Mouse (Mus musculus) hindbrain, embryonic 13.5 days (tissue): ENCODE results near the gene Tnfrsf13b. TPM values are rescaled to one million over a fixed set of nuclear protein-coding genes. Genes with fewer than 3 reads are reported as not detected.

Experiments
- ATAC-seq: fragments of 200-750 bp; cut with Nextera tagmentation; 2 replicates; pipeline ENCODE4 v1.8.0; 2017; ENCODE audit warnings: moderate TSS enrichment; ENCODE audit not compliant: low FRiP score
- H3K27ac ChIP-seq: fragments of 300-500 bp; sonication (generic); 2 replicates; pipeline ENCODE4 v1.5.1; 2015; ENCODE audit warnings: inconsistent platforms, mild to moderate bottlenecking, moderate library complexity
- H3K27me3 ChIP-seq: fragments of 300-500 bp; sonication (generic); 2 replicates; pipeline ENCODE4 v1.6.1; 2015; ENCODE audit warnings: mild to moderate bottlenecking, inconsistent platforms
- H3K36me3 ChIP-seq: fragments of 300-500 bp; sonication (generic); 2 replicates; pipeline ENCODE4 v1.6.1; 2015; ENCODE audit warnings: mild to moderate bottlenecking, inconsistent platforms
- H3K4me1 ChIP-seq: fragments of 300-500 bp; sonication (generic); replicated peaks from 2 replicates; pipeline ENCODE4 v1.6.1; 2015; ENCODE audit warnings: inconsistent platforms
- H3K4me2 ChIP-seq: fragments of 300-500 bp; sonication (generic); 2 replicates; pipeline ENCODE4 v1.6.1; 2015; ENCODE audit warnings: inconsistent platforms, mild to moderate bottlenecking, moderate library complexity
- H3K4me3 ChIP-seq: fragments of 300-500 bp; sonication (generic); 2 replicates; pipeline ENCODE4 v1.5.1; 2015; ENCODE audit warnings: mild to moderate bottlenecking, inconsistent platforms
- H3K9ac ChIP-seq: fragments of 300-500 bp; sonication (generic); 2 replicates; pipeline ENCODE4 v1.6.1; 2015; ENCODE audit warnings: mild to moderate bottlenecking, inconsistent platforms
- H3K9me3 ChIP-seq: fragments of 300-500 bp; sonication (generic); 2 replicates; pipeline ENCODE4 v1.6.1; 2016; ENCODE audit warnings: inconsistent platforms
- WGBS: fragments of 180-500 bp; shearing (Covaris S2); methylation state at CpG from one replicate; pipeline ENCODE4 v1.1.7; 2015; 5-methylcytosine and 5-hydroxymethylcytosine counted together
- polyA plus RNA-seq: library from polyadenylated mRNA; unstranded; fragments of >200 nt; fragmentation: Nextera tagmentation; extraction: Ambion mirVana; gene quantifications from 2 replicates; pipeline ENCODE4 v1.2.1, GENCODE M21; 2015

Gene Tnfrsf13b
- polyA plus RNA-seq, 1 experiment from 2014 or later, result 1.1 TPM

DNA sequence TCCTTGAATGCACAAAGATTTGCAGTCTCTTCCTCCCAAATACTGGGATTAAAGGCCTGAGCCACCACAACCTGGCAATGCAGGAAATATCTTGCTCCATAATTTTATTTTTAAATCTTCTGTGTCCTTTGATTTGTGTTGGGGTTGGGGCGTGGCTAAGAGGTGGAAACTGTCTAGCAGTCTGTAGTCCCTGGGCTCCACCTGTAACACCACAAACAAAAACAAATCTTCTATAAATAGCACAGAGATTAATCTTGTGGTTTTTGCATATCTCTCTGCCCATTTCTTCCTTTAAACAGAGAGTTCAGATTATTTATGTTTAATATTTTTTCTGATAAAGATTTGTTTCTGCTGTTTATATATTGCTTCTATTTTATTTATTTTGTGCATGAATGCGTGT is 6.4 kb downstream of the Tnfrsf13b start:
- H3K27ac ChIP-seq, result no peak overlapping the region
- WGBS, result 89% methylated on average over 2 of the region's 2 CpGs
- H3K4me3 ChIP-seq, result no peak overlapping the region
- no peak for ATAC-seq
- H3K4me2 ChIP-seq, result no peak overlapping the region
- no peaks in the 10 kb centered on the region for H3K27me3 ChIP-seq
- no peaks in the 10 kb centered on the region for H3K36me3 ChIP-seq
- no peaks in the 10 kb centered on the region for H3K4me1 ChIP-seq
- H3K9me3 ChIP-seq, result no peaks in the 10 kb centered on the region
- H3K9ac ChIP-seq, result no peak overlapping the region

DNA sequence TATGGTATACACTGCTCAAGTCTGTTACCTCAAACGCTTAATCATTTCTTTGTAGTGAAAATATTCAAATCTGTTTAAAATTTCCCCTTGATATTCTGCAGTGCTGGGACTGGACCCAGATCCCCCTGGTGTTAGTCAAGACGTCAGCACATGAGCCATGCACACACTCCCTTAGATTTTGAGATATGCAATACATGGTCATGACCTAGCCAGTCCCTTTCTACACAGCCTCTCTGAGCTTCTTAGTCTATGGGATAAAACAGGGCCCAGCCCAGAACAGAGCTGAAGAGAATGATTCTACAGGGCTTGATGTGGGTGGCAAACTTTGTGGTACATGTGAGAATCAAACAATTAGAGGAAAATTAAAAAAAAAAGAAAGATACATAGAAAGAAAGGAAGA is 15.1 kb downstream of the Tnfrsf13b start:
- Histone ChIP-seq H3K4me3 (no peak overlapping the region), H3K27me3 (peaks cover 5% of the 10 kb centered on the region; the same call in 1 of the 2 replicates), H3K4me2 (no peak overlapping the region), H3K9ac (no peak overlapping the region), H3K36me3 (no peaks in the 10 kb centered on the region), H3K27ac (no peak overlapping the region), H3K9me3 (no peaks in the 10 kb centered on the region), H3K4me1 (peaks cover 6% of the 10 kb centered on the region; the same call in 1 of the 2 replicates)
- no peak for ATAC-seq
- 76% methylated on average over 2 of the region's 2 CpGs for whole genome bisulfite sequencing

DNA sequence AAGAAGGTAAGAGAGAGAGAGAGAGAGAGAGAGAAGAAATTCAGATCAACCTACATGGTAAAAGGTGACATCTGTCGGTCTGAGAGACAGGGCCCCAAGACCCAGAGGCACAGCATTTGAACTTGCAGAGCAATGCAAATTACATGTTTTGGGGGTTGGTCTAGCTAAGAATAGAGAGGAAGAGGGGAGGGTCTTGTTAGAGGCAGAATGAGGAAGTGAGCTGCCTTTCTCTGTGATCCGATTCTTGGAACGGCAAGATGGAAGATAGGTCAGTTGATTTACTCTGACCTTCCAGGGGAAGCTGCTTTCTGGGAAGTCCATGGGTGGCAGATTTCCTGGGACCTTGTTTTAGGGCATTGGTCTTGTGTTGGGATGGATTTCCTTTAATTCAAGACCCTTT is 15.7 kb downstream of the Tnfrsf13b start:
- H3K9me3 ChIP-seq, result no peaks in the 10 kb centered on the region
- no peak overlapping the region for H3K9ac ChIP-seq
- no peak for ATAC-seq
- H3K36me3 ChIP-seq, result no peaks in the 10 kb centered on the region
- no peak overlapping the region for H3K4me2 ChIP-seq
- 81% methylated on average over 3 of the region's 3 CpGs for WGBS
- peaks cover 11% of the 10 kb centered on the region; the same call in 1 of the 2 replicates for H3K27me3 ChIP-seq
- H3K4me3 ChIP-seq, result no peak overlapping the region
- peaks cover 12% of the 10 kb centered on the region for H3K4me1 ChIP-seq
- H3K27ac ChIP-seq, result no peak overlapping the region

DNA sequence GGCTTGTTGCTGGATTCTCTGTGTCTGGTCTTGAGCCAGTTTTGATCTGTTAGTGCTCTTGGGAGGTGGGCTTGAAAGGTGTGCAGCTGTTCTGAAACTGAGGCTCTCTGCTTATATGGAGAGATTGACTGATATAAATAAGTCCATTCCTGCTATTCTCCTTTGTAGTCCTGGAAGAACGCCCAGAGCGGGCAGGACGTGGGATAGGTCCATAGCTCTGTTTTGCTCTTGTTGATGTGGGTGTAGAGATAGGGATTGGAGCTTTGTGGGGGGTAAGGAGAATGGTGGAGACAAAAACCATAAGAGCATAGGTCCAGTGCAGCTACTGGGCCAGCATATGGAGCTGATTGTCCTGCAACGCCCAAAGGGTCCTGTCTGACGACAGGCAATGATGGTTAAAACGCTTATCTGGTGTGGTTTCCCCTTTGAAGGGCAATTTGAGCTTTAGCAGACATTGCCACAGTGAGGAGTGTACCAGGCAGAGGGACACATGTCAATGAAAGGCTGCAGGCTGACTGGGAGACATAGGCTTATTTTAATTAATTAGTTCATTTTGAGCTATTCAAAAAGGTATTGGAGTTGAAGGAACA is 16.5 kb downstream of the Tnfrsf13b start:
- ATAC-seq, result no peak
- H3K27ac ChIP-seq, result no peak overlapping the region
- H3K27me3 ChIP-seq, result peaks cover 18% of the 10 kb centered on the region; the same call in 1 of the 2 replicates
- H3K36me3 ChIP-seq, result no peaks in the 10 kb centered on the region
- peaks cover 19% of the 10 kb centered on the region for H3K4me1 ChIP-seq
- H3K4me3 ChIP-seq, result no peak overlapping the region
- no peaks in the 10 kb centered on the region for H3K9me3 ChIP-seq
- no peak overlapping the region for H3K4me2 ChIP-seq
- 85% methylated on average over 6 of the region's 6 CpGs for WGBS
- no peak overlapping the region for H3K9ac ChIP-seq

DNA sequence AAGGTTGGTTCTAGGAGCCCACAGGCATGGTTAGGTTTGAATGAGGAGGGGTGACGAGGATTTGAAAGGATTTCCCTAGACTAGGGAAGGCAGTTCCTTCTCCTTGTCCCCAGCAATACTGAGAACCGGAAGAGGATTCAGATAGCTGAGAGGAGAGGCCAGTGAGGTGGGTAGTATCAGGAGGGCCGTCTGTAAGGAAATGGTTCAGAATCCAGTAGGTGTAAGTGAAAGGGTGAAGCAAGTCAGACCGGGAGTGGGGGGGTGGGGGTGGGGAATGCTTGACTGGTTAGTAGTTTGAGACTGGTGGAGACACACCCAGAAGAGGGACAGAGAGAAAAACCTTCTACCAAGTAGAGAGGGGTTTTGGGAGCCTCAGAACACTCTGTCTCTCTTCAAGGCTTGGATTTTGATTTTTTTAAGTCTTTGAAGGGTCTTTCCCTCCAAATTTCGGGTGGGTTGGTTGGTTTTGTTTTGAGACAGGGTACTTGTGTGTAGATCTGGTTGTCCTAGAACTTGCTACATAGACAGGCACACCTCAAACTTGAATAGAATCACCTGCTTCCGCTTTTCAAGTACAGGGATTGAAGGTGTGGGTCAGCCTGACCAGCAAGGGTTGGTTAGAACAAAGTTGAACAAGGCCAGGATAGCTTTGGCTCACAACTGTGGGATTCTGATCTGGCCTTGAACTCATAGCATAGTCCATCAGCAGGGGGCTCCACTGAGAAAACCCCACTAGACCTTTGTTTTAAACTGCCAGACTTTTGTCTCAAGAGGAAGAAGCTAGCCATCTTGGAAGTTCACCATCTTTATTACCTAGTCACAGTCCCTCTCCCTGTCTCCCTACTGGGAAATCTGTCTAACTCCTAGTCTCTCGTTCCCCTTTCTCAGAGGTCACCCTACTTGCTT is 17.3 kb downstream of the Tnfrsf13b start:
- H3K9me3 ChIP-seq, result no peaks in the 10 kb centered on the region
- H3K4me3 ChIP-seq, result no peak overlapping the region
- H3K4me1 ChIP-seq, result peaks cover 19% of the 10 kb centered on the region
- no peaks in the 10 kb centered on the region for H3K36me3 ChIP-seq
- ATAC-seq, result no peak
- peaks cover 26% of the 10 kb centered on the region for H3K27me3 ChIP-seq
- no peak overlapping the region for H3K9ac ChIP-seq
- no peak overlapping the region for H3K4me2 ChIP-seq
- H3K27ac ChIP-seq, result no peak overlapping the region
- 83% methylated on average over 7 of the region's 7 CpGs for WGBS

DNA sequence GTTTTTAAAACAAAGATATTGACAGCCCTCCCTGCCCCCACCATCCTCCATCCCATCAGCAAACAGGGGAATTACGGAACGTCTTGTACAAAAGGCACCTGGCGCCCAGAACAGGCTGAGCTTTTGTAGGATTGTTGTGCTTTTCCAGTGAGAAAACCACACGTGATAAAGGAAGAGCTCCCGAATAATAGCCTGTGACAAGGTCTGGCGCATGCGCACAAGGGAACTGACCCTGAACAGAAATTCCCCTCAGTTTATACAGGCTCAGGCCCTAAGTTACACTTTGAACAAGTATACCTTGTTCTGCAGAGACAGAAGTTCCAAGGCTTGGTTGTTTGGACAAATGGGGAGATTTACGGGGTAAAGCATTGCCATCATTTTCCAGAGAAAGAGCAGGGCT is 19.0 kb downstream of the Tnfrsf13b start:
- Histone ChIP-seq H3K9me3 (no peaks in the 10 kb centered on the region), H3K36me3 (no peaks in the 10 kb centered on the region), H3K4me2 (no peak overlapping the region), H3K4me3 (no peak overlapping the region), H3K27me3 (peaks cover 27% of the 10 kb centered on the region), H3K27ac (no peak overlapping the region), H3K9ac (no peak overlapping the region), H3K4me1 (peaks cover 19% of the 10 kb centered on the region)
- WGBS, result 66% methylated on average over 8 of the region's 8 CpGs
- ATAC-seq, result no peak

DNA sequence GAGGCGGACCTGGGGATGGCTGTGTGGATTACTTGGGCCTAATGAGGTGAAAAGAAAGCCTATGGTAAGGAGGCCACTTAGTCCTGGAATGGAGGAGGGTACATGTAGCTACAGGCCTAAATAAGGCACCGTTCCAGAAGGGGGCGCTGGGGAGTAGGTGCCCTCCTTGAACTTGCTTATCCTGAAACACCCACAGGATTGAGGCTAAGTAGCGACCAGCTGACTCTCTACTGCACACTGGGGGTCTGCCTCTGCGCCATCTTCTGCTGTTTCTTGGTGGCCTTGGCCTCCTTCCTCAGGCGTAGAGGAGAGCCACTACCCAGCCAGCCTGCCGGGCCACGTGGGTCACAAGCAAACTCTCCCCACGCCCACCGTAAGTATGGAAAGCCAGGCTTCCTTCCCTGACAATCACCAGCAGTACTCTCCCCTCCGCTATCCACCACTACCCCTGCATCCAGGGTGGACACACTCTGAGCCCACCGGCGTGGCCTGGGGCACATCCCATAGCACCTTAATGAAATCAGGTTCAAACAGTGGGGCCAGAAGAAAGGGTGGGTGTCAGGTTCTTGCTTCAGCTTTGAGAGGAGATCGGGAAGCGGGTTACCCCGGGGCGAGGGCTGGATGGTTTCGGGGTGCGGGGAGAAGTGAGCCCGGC is 20.2 kb downstream of the Tnfrsf13b start:
- Histone ChIP-seq H3K4me2 (peak overlapping the region; percentile 73), H3K27ac (no peak overlapping the region), H3K36me3 (peaks cover 9% of the 10 kb centered on the region), H3K9me3 (no peaks in the 10 kb centered on the region), H3K27me3 (peaks cover 27% of the 10 kb centered on the region), H3K9ac (peak overlapping the region; percentile 73), H3K4me3 (peak overlapping the region; percentile 42), H3K4me1 (peaks cover 19% of the 10 kb centered on the region)
- peak; percentile 44; the same call in 1 of the 2 replicates for ATAC-seq
- 12% methylated on average over 20 of the region's 20 CpGs for WGBS

DNA sequence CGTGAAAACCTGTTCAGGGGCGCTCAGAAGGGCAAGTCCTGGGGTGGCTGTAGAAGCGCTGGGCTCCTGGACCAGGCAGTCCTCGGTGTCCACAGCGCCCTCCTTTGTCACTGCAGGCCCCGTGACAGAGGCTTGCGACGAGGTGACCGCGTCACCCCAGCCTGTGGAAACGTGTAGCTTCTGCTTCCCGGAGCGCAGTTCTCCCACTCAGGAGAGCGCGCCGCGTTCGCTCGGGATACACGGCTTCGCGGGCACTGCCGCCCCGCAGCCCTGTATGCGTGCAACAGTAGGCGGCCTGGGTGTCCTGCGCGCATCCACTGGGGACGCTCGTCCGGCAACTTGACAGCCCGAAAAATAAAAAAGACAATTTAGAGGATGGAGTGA is 20.7 kb downstream of the Tnfrsf13b start:
- WGBS, result 6% methylated on average over 32 of the region's 32 CpGs
- peak; percentile 86 for ATAC-seq

DNA sequence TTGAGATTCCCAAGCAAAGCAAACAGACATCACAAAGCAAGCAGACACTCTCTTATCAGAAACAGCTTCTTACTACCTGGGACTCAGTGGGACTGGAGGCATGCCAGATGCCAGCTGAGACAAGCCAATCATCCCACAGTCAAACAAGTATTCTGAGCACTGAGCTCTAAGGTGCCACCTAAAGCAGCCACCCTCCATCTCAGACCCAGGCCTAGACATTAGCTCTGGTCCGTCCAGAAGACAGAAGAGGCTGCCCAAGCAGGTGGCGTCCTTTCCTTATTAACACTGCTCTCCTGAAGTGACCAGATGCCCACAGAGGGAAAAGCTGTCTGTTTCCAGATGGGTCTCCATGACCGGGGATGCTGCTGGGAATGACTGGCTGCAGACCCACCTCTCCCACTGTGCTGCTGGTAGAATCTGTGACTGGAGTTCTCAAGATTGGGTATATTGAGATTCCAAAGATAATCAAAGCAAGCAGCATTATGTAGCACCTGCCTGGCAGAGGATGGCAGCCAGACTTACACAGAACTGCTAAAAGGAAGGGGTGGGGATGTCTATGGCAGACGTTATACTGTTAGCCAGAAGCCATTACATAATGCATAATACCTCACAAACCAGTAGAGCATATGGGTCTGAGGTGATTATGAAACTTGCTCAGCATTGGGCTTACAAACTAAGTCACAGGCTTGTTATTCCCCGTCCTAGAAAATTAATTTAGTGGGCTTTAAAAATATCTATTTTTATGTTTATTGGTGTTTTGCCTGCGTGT is 23.9 kb downstream of the Tnfrsf13b start:
- Histone ChIP-seq H3K9ac (no peak overlapping the region), H3K27me3 (peaks cover 27% of the 10 kb centered on the region), H3K9me3 (no peaks in the 10 kb centered on the region), H3K36me3 (peaks cover 45% of the 10 kb centered on the region), H3K4me3 (no peak overlapping the region), H3K27ac (no peak overlapping the region), H3K4me2 (no peak overlapping the region), H3K4me1 (peaks cover 13% of the 10 kb centered on the region)
- no peak for ATAC-seq
- 73% methylated on average over 6 of the region's 6 CpGs for WGBS

More for the DNA sequence above, 20.7 kb downstream of the Tnfrsf13b start:
- Histone ChIP-seq H3K4me3 (peak overlapping the region; percentile 42), H3K36me3 (peaks cover 14% of the 10 kb centered on the region), H3K4me1 (peaks cover 19% of the 10 kb centered on the region), H3K27me3 (peaks cover 27% of the 10 kb centered on the region), H3K27ac (no peak overlapping the region), H3K9me3 (no peaks in the 10 kb centered on the region), H3K4me2 (peak overlapping the region; percentile 73), H3K9ac (peak overlapping the region; percentile 73)

DNA sequence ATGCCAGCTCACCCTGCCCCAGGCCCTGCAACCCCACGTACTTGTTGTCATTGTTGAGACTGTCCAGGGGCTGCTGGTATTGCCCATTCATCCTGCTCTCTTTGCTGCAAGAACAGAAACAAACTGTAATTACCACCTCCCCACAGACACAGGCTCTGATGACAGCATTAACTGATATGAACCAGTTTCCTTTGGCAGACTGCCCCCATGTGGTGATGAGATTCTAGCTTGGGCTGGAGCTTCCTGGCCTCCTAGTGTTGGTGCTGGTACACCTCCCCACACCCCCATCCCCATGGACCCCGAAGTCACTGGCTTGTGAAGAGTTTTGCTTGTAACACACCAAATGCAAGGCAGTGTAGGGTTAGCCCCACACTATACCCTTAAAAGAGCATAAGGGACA is 29.2 kb downstream of the Tnfrsf13b start:
- no peak for ATAC-seq
- no peak overlapping the region for H3K4me2 ChIP-seq
- WGBS, result 96% methylated on average over 2 of the region's 2 CpGs

DNA sequence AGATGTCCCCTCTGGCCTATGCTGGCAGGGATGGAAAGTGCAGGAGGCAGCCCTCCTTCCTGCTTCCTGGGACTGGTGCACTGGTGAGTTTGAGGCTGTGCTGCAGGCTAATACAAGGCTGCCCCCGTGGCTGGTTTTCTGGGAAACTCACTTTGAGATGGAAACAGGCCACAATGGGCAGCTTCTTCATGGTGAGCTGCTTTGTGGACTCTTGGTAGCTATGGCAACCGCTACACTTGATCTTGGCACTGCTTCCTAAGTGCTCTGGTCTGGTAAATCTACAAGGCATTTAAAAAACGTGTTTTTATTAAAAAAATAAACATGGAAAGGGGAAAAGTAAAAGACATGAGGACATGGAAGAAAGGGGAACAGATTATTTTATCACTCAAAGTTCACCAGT is 31.6 kb downstream of the Tnfrsf13b start:
- Histone ChIP-seq H3K27me3 (no peaks in the 10 kb centered on the region), H3K36me3 (peaks cover 99% of the 10 kb centered on the region), H3K4me2 (no peak overlapping the region), H3K9me3 (no peaks in the 10 kb centered on the region), H3K27ac (0 out of 2 replicates have a peak overlapping the region, but pooled peaks have one; percentile 10), H3K4me1 (no peaks in the 10 kb centered on the region; the same call in 1 of the 2 replicates), H3K9ac (no peak overlapping the region), H3K4me3 (no peak overlapping the region)
- ATAC-seq, result no peak
- 62% methylated on average over 3 of the region's 3 CpGs for WGBS

More for the DNA sequence above, 29.2 kb downstream of the Tnfrsf13b start:
- Histone ChIP-seq H3K9ac (no peak overlapping the region), H3K4me1 (no peaks in the 10 kb centered on the region; the same call in 1 of the 2 replicates), H3K36me3 (peaks cover 97% of the 10 kb centered on the region), H3K27ac (no peak overlapping the region), H3K27me3 (no peaks in the 10 kb centered on the region), H3K4me3 (no peak overlapping the region), H3K9me3 (no peaks in the 10 kb centered on the region)
